Mouse (Mus musculus): Measurements from ENCODE around the gene Tnni3. TPM values are rescaled to one million over a fixed set of nuclear protein-coding genes. Genes with fewer than 3 reads are reported as not detected.

The Tnni3 gene
- polyA plus RNA-seq, 1 experiment from 2014 or later, result 2.4 TPM

GRCm38 (mm10) chr7:4504646-4505435 lies 19.2 kb downstream of the Tnni3 start:
- no peaks in the 10 kb centered on the region for H3K27me3 ChIP-seq (ENCODE audit: control insufficient read depth, insufficient read depth, low read length)
- DNase-seq (ENCODE audit: low spot score) (peak; percentile 42), ATAC-seq (replicated peaks; ENCODE audit: low FRiP score) (no peak)
- H3K9ac ChIP-seq (ENCODE audit: low read length), result no peak overlapping the region
- H3K4me2 ChIP-seq (ENCODE audit: low read depth, low read length, severe bottlenecking), result no peak overlapping the region
- H3K4me1 ChIP-seq (replicated peaks; ENCODE audit: control insufficient read depth, insufficient read depth, low read length), result peaks cover 7% of the 10 kb centered on the region
- 67% methylated on average over 11 of the region's 11 CpGs for WGBS
- no peak overlapping the region for H3K27ac ChIP-seq (ENCODE audit: low read depth, low read length)
- H3K9me3 ChIP-seq (ENCODE audit: control insufficient read depth, low read length), result no peaks in the 10 kb centered on the region
- H3K36me3 ChIP-seq (ENCODE audit: control insufficient read depth, insufficient read depth, low read length), result no peaks in the 10 kb centered on the region
- no peak overlapping the region for H3K4me3 ChIP-seq (ENCODE audit: low read depth, low read length)

GRCm38 (mm10) chr7:4503858-4504257 lies 20.2 kb downstream of the Tnni3 start:
- H3K4me1 ChIP-seq (replicated peaks; ENCODE audit: control insufficient read depth, insufficient read depth, low read length), result peaks cover 16% of the 10 kb centered on the region
- H3K36me3 ChIP-seq (ENCODE audit: control insufficient read depth, insufficient read depth, low read length), result no peaks in the 10 kb centered on the region
- no peak overlapping the region for H3K4me2 ChIP-seq (ENCODE audit: low read depth, low read length, severe bottlenecking)
- no peaks in the 10 kb centered on the region for H3K9me3 ChIP-seq (ENCODE audit: control insufficient read depth, low read length)
- no peak overlapping the region for H3K9ac ChIP-seq (ENCODE audit: low read length)
- DNase-seq (ENCODE audit: low spot score), result no peak
- H3K27me3 ChIP-seq (ENCODE audit: control insufficient read depth, insufficient read depth, low read length), result no peaks in the 10 kb centered on the region
- H3K27ac ChIP-seq (ENCODE audit: low read depth, low read length), result no peak overlapping the region
- WGBS, result 82% methylated on average over 5 of the region's 5 CpGs
- H3K4me3 ChIP-seq (ENCODE audit: low read depth, low read length), result no peak overlapping the region
- ATAC-seq (replicated peaks; ENCODE audit: low FRiP score), result no peak

- H3K36me3 ChIP-seq (ENCODE audit: control insufficient read depth, insufficient read depth, low read length), result no peaks in the 10 kb centered on the region
- H3K27me3 ChIP-seq (ENCODE audit: control insufficient read depth, insufficient read depth, low read length), result no peaks in the 10 kb centered on the region
- no peaks in the 10 kb centered on the region for H3K9me3 ChIP-seq (ENCODE audit: control insufficient read depth, low read length)
- H3K9ac ChIP-seq (ENCODE audit: low read length), result no peak overlapping the region
- no peak for DNase-seq (ENCODE audit: low spot score)
- 77% methylated on average over 4 of the region's 4 CpGs for WGBS
- peaks cover 20% of the 10 kb centered on the region for H3K4me1 ChIP-seq (replicated peaks; ENCODE audit: control insufficient read depth, insufficient read depth, low read length)
- H3K27ac ChIP-seq (ENCODE audit: low read depth, low read length), result no peak overlapping the region
- H3K4me2 ChIP-seq (ENCODE audit: low read depth, low read length, severe bottlenecking), result no peak overlapping the region
- H3K4me3 ChIP-seq (ENCODE audit: low read depth, low read length), result no peak overlapping the region
- no peak for ATAC-seq (replicated peaks; ENCODE audit: low FRiP score)
Observed at GRCm38 (mm10) chr7:4503100-4503499, 20.9 kb downstream of the Tnni3 start.

DNA sequence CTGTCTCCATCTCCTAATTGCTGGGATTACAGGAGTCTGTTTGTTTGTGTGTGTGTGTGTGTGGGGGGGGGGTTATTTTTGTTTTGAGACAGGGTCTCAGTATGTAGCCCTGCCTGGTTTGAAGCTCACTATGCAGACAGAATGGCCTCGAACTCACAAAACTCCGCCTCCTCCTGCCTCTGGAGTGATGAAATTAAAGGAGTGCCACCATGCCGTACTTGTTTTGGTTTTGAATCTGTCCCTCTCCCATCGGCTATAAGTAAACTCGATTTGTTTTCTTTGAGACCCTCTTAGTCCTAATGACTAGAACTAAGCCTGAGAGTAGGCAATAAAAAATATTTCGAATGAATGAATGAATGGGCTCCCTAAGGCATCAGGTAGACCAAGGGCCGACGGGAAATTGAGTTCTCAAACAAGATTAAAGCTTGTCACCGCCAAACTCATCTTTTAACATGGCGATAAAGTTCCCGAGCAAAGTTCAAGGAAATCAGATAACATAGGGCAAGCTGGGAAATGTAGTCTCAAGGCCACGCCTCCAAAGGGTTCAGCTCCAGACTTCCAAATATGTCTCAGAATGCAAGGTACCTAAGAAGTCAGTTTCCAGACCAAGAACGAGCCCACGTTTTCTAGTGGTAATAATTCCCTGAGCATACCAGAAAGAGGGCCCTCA lies 21.5 kb downstream of the Tnni3 start:
- 16% methylated on average over 14 of the region's 14 CpGs for WGBS
- Histone ChIP-seq H3K9ac (ENCODE audit: low read length) (peak overlapping the region; percentile 85), H3K27me3 (ENCODE audit: control insufficient read depth, insufficient read depth, low read length) (no peaks in the 10 kb centered on the region), H3K27ac (ENCODE audit: low read depth, low read length) (no peak overlapping the region), H3K4me1 (replicated peaks; ENCODE audit: control insufficient read depth, insufficient read depth, low read length) (peaks cover 20% of the 10 kb centered on the region), H3K9me3 (ENCODE audit: control insufficient read depth, low read length) (no peaks in the 10 kb centered on the region), H3K4me2 (ENCODE audit: low read depth, low read length, severe bottlenecking) (peak overlapping the region; percentile 95), H3K4me3 (ENCODE audit: low read depth, low read length) (peak overlapping the region; percentile 88), H3K36me3 (ENCODE audit: control insufficient read depth, insufficient read depth, low read length) (no peaks in the 10 kb centered on the region)
- ATAC-seq (replicated peaks; ENCODE audit: low FRiP score) (peak; percentile 7; the same call in 1 of the 2 replicates), DNase-seq (ENCODE audit: low spot score) (no peak)

DNA sequence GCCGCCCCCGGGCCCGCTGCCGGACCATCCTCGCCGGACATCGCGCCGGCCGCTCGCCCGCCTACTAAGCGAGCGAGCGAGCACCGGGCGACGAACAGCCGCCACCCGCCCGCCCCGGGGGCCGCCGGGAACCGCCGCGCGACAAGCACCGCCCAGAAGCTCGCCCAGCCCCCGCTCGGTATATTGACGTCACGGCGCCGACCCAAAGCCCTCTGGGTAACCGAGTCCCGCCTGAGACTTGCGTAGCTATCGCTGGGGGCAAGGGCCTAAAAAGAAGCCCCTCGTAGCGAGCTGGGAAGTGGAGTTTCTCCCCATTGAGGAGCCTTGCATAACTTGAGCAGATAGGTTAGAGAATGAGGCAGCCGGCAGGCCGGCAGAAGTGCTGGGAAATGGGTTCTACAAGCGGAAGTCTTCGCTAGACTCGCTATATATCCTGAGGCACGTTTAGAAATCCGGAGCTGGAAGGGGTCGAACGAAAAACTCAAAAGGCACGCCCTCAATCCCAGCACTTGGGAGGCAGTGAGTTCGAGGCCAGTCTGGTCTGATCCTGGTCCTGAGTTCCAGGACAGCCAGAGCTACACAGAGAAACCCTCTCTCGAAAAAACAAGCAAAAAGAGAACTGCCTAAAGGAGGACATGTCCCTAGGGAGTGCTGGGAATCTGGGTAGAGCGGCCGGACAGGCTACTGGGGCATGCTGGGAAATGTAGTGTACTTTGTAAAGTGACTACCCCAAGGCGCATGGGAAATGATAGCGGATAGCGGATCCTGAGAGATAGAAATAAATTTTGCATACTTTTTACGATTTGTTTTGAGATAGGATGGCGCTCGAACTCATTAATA lies 22.3 kb downstream of the Tnni3 start, which contains the start of gene Ppp1r12c:
Ppp1r12c (minus strand) TSS at position 123 of the 840 bp plus-strand sequence.
- Histone ChIP-seq H3K36me3 (ENCODE audit: control insufficient read depth, insufficient read depth, low read length) (no peaks in the 10 kb centered on the region), H3K27me3 (ENCODE audit: control insufficient read depth, insufficient read depth, low read length) (no peaks in the 10 kb centered on the region), H3K4me2 (ENCODE audit: low read depth, low read length, severe bottlenecking) (peak within 1 kb of the TSS; percentile 95), H3K4me1 (replicated peaks; ENCODE audit: control insufficient read depth, insufficient read depth, low read length) (peaks cover 20% of the 10 kb centered on the region), H3K9me3 (ENCODE audit: control insufficient read depth, low read length) (no peaks in the 10 kb centered on the region), H3K4me3 (ENCODE audit: low read depth, low read length) (peak within 1 kb of the TSS; percentile 88), H3K9ac (ENCODE audit: low read length) (peak within 1 kb of the TSS; percentile 85), H3K27ac (ENCODE audit: low read depth, low read length) (peak within 1 kb of the TSS; percentile 74)
- ATAC-seq (replicated peaks; ENCODE audit: low FRiP score) (peak; percentile 95), DNase-seq (ENCODE audit: low spot score) (peak; percentile 96)
- under 1% methylated on average over 56 of the region's 62 CpGs for WGBS

DNA sequence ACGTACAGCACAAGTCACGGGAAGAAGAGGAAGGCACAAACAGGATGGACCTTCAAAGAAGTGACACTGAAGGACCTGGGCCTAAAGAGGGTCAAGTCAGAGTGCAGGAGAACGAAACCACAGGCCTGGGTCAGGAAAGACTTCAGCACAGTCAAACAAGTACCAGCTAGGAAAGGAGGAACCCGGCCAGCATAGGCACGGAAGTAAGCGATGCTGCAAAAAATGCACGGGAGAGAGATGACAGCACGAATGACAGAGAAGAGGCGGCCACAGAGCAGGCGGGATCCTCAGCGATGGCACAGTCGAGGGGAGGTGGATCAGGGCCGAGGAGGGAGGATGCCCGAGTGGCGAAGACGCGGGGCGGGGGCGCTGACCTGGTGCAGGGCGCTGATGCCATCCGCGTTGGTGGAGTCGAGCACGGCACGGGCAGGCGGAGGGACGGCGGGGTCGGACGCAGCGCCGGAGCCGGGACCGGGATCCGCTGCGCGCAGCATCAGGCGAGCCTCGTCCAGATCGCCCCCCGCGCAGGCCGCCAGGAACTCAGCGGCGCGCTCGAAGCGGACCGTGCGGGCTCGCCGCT lies 23.0 kb downstream of the Tnni3 start:
- H3K9ac ChIP-seq (ENCODE audit: low read length), result peak overlapping the region; percentile 85
- H3K4me2 ChIP-seq (ENCODE audit: low read depth, low read length, severe bottlenecking), result peak overlapping the region; percentile 95
- H3K36me3 ChIP-seq (ENCODE audit: control insufficient read depth, insufficient read depth, low read length), result no peaks in the 10 kb centered on the region; the same call in 1 of the 2 replicates
- H3K27me3 ChIP-seq (ENCODE audit: control insufficient read depth, insufficient read depth, low read length), result no peaks in the 10 kb centered on the region
- H3K27ac ChIP-seq (ENCODE audit: low read depth, low read length), result peak overlapping the region; percentile 34; the same call in 1 of the 2 replicates
- H3K4me1 ChIP-seq (replicated peaks; ENCODE audit: control insufficient read depth, insufficient read depth, low read length), result peaks cover 20% of the 10 kb centered on the region
- peak overlapping the region; percentile 88 for H3K4me3 ChIP-seq (ENCODE audit: low read depth, low read length)
- under 1% methylated on average over 52 of the region's 52 CpGs for WGBS
- H3K9me3 ChIP-seq (ENCODE audit: control insufficient read depth, low read length), result no peaks in the 10 kb centered on the region
- ATAC-seq (replicated peaks; ENCODE audit: low FRiP score), result peak; percentile 52
- DNase-seq (ENCODE audit: low spot score), result peak; percentile 78

- Histone ChIP-seq H3K36me3 (ENCODE audit: control insufficient read depth, insufficient read depth, low read length) (no peaks in the 10 kb centered on the region; the same call in 1 of the 2 replicates), H3K27ac (ENCODE audit: low read depth, low read length) (no peak overlapping the region), H3K9me3 (ENCODE audit: control insufficient read depth, low read length) (no peaks in the 10 kb centered on the region), H3K9ac (ENCODE audit: low read length) (peak overlapping the region; percentile 23), H3K27me3 (ENCODE audit: control insufficient read depth, insufficient read depth, low read length) (no peaks in the 10 kb centered on the region), H3K4me2 (ENCODE audit: low read depth, low read length, severe bottlenecking) (no peak overlapping the region), H3K4me1 (replicated peaks; ENCODE audit: control insufficient read depth, insufficient read depth, low read length) (peaks cover 20% of the 10 kb centered on the region), H3K4me3 (ENCODE audit: low read depth, low read length) (no peak overlapping the region)
- ATAC-seq (replicated peaks; ENCODE audit: low FRiP score) (no peak), DNase-seq (ENCODE audit: low spot score) (no peak)
- WGBS, result 94% methylated on average over 4 of the region's 4 CpGs
Observed at GRCm38 (mm10) chr7:4499034-4499433, 25.0 kb downstream of the Tnni3 start.

DNA sequence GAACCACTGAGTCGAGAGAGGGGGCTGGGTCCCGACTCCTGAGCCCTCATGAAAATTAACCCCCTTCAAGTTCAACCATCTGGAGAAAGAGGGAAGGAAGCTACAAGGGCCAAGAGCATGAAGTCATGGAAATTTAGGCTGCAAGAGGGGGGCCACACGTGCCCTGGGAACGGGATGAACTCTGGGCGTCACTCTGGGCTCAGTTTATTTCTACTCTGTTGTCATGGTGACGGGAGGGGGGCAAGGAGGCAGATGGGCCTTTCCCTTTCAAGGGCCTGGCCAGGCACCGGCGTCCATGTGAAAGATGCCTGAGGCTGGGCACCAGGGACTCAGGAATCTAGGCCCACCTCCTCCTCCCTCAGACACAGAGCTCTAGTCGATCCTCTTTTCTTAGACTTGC lies 25.8 kb downstream of the Tnni3 start:
- Histone ChIP-seq H3K27ac (ENCODE audit: low read depth, low read length) (no peak overlapping the region; the same call in 1 of the 2 replicates), H3K4me2 (ENCODE audit: low read depth, low read length, severe bottlenecking) (peak overlapping the region; percentile 39), H3K9me3 (ENCODE audit: control insufficient read depth, low read length) (no peaks in the 10 kb centered on the region), H3K4me3 (ENCODE audit: low read depth, low read length) (no peak overlapping the region), H3K36me3 (ENCODE audit: control insufficient read depth, insufficient read depth, low read length) (no peaks in the 10 kb centered on the region; the same call in 1 of the 2 replicates), H3K9ac (ENCODE audit: low read length) (peak overlapping the region; percentile 29; the same call in 1 of the 2 replicates), H3K27me3 (ENCODE audit: control insufficient read depth, insufficient read depth, low read length) (no peaks in the 10 kb centered on the region), H3K4me1 (replicated peaks; ENCODE audit: control insufficient read depth, insufficient read depth, low read length) (peaks cover 20% of the 10 kb centered on the region)
- ATAC-seq (replicated peaks; ENCODE audit: low FRiP score) (peak; percentile 16; the same call in 1 of the 2 replicates), DNase-seq (ENCODE audit: low spot score) (peak; percentile 71)
- 33% methylated on average over 9 of the region's 9 CpGs for WGBS
